Mouse (Mus musculus) MEL (cell line): ENCODE results near the gene Snapc4. TPM values are rescaled to one million over a fixed set of nuclear protein-coding genes. Genes with fewer than 3 reads are reported as not detected.
A peak's percentile ranks its signal among the peaks of the same experiment; 100 is the strongest.

Source experiments
- DNase-seq: peaks from one replicate; pipeline ENCODE4 v3.0.0; 2011; ENCODE audit warnings: low read depth, low spot score
- H3K27ac ChIP-seq: 2 replicates; pipeline ENCODE4 v1.5.1; 2012; ENCODE audit warnings: low read depth, mild to moderate bottlenecking, control low read depth, low read length, moderate library complexity; ENCODE audit not compliant: control insufficient read depth
- H3K27me3 ChIP-seq, 2 experiments: fragments of 150-350 bp in 1 of 2; sonication (generic) in 1 of 2; 2 replicates each; pipeline ENCODE4 v1.6.1; 2012; ENCODE audit warnings: low read length in 2 of 2, mild to moderate bottlenecking in 2 of 2, improper control_type of control experiment in 1 of 2, moderate library complexity in 1 of 2; ENCODE audit not compliant: insufficient read depth in 2 of 2, control insufficient read depth in 1 of 2
- H3K36me3 ChIP-seq, 2 experiments: 2 replicates each; pipeline ENCODE4 v1.6.1; 2012 to 2014; ENCODE audit warnings: low read length in 2 of 2, improper control_type of control experiment in 1 of 2, inconsistent platforms in 1 of 2, mild to moderate bottlenecking in 1 of 2; ENCODE audit not compliant: insufficient read depth in 2 of 2, control insufficient read depth in 1 of 2
- H3K4me1 ChIP-seq, 2 experiments: fragments of 150-350 bp in 1 of 2; sonication (generic) in 1 of 2; 2 replicates each; pipeline ENCODE4 v1.6.1; 2012; ENCODE audit warnings: low read length in 2 of 2, improper control_type of control experiment in 1 of 2, mild to moderate bottlenecking in 1 of 2; ENCODE audit not compliant: insufficient read depth in 2 of 2, control insufficient read depth in 1 of 2
- H3K4me3 ChIP-seq, 2 experiments: fragments of 150-350 bp in 1 of 2; sonication (generic) in 1 of 2; 2 replicates each; pipeline ENCODE4 v1.5.1; 2012; ENCODE audit warnings: low read depth in 2 of 2, low read length in 2 of 2, mild to moderate bottlenecking in 2 of 2, moderate library complexity in 2 of 2, control low read depth in 1 of 2, improper control_type of control experiment in 1 of 2; ENCODE audit not compliant: control insufficient read depth in 1 of 2, insufficient read depth in 1 of 2
- H3K79me2 ChIP-seq: 2 replicates; pipeline ENCODE4 v1.6.1; 2012; ENCODE audit warnings: mild to moderate bottlenecking, low read length, moderate library complexity; ENCODE audit not compliant: control insufficient read depth, poor library complexity, insufficient read depth
- H3K9ac ChIP-seq: 2 replicates; pipeline ENCODE4 v1.6.1; 2012; ENCODE audit warnings: low read depth, mild to moderate bottlenecking, control low read depth, low read length, moderate library complexity; ENCODE audit not compliant: control insufficient read depth, poor library complexity, severe bottlenecking
- H3K9me3 ChIP-seq: fragments of 150-350 bp; sonication (generic); replicated peaks from 2 replicates; pipeline ENCODE4 v1.6.1; 2012; ENCODE audit warnings: mild to moderate bottlenecking, low read length, improper control_type of control experiment, moderate library complexity; ENCODE audit not compliant: insufficient read depth
- BHLHE40 ChIP-seq: IDR thresholded peaks from 2 replicates; pipeline ENCODE4 v1.6.1; 2012; ENCODE audit warnings: low read depth, mild to moderate bottlenecking, inconsistent platforms, low read length, improper control_type of control experiment, borderline replicate concordance
- CHD1 ChIP-seq: IDR thresholded peaks from 2 replicates; pipeline ENCODE4 v1.6.1; 2012; ENCODE audit warnings: low read depth, mild to moderate bottlenecking, inconsistent platforms, low read length, improper control_type of control experiment
- CTCF ChIP-seq, 3 experiments: IDR thresholded peaks in 2 of 3; conservative IDR thresholded peaks in 1 of 3; 2 replicates each; pipeline ENCODE4 v1.5.1; 2011 to 2012; ENCODE audit warnings: low read length in 3 of 3, low read depth in 2 of 3, mild to moderate bottlenecking in 2 of 3, improper control_type of control experiment in 1 of 3, inconsistent platforms in 1 of 3, mixed read lengths in 1 of 3, moderate library complexity in 1 of 3; ENCODE audit not compliant: control insufficient read depth in 1 of 3, insufficient read depth in 1 of 3, poor library complexity in 1 of 3, severe bottlenecking in 1 of 3
- E2F4 ChIP-seq: IDR thresholded peaks from 2 replicates; pipeline ENCODE4 v1.6.1; 2011; ENCODE audit warnings: low read depth, low read length, improper control_type of control experiment, borderline replicate concordance
- ELF1 ChIP-seq: IDR thresholded peaks from 2 replicates; pipeline ENCODE4 v1.6.1; 2014; ENCODE audit warnings: low read depth, mild to moderate bottlenecking, inconsistent platforms, low read length, improper control_type of control experiment, moderate library complexity
- EP300 ChIP-seq, 2 experiments: IDR thresholded peaks; 2 replicates each; pipeline ENCODE4 v1.6.1; 2011; ENCODE audit warnings: improper control_type of control experiment in 2 of 2, low read length in 2 of 2, low read depth in 1 of 2, mild to moderate bottlenecking in 1 of 2
- ETS1 ChIP-seq: IDR thresholded peaks from 2 replicates; pipeline ENCODE4 v1.6.1; 2012; ENCODE audit warnings: low read depth, mild to moderate bottlenecking, inconsistent platforms, low read length, improper control_type of control experiment, moderate library complexity
- GABPA ChIP-seq: IDR thresholded peaks from 2 replicates; pipeline ENCODE4 v1.6.1; 2012; ENCODE audit warnings: low read depth, mild to moderate bottlenecking, inconsistent platforms, low read length, improper control_type of control experiment, moderate library complexity
- GATA1 ChIP-seq: IDR thresholded peaks from 2 replicates; pipeline ENCODE4 v1.6.1; 2011; ENCODE audit warnings: low read depth, low read length, improper control_type of control experiment
- HCFC1 ChIP-seq: IDR thresholded peaks from 2 replicates; pipeline ENCODE4 v1.6.1; 2012; ENCODE audit warnings: low read depth, mild to moderate bottlenecking, inconsistent platforms, low read length, improper control_type of control experiment, moderate library complexity
- JUND ChIP-seq: IDR thresholded peaks from 2 replicates; pipeline ENCODE4 v1.6.1; 2011; ENCODE audit warnings: low read depth, mild to moderate bottlenecking, improper control_type of control experiment, low read length
- KAT2A ChIP-seq: conservative IDR thresholded peaks from 2 replicates; pipeline ENCODE4 v1.6.1; 2012; ENCODE audit warnings: low read depth, low read length, improper control_type of control experiment, inconsistent platforms
- MAFK ChIP-seq: IDR thresholded peaks from 2 replicates; pipeline ENCODE4 v1.6.1; 2011; ENCODE audit warnings: low read depth, mild to moderate bottlenecking, low read length, improper control_type of control experiment, borderline replicate concordance
- MAX ChIP-seq: IDR thresholded peaks from 2 replicates; pipeline ENCODE4 v1.6.1; 2011; ENCODE audit warnings: low read length, improper control_type of control experiment
- MAZ ChIP-seq: IDR thresholded peaks from 2 replicates; pipeline ENCODE4 v1.6.1; 2012; ENCODE audit warnings: low read depth, mild to moderate bottlenecking, inconsistent platforms, low read length, improper control_type of control experiment
- MEF2A ChIP-seq: IDR thresholded peaks from 2 replicates; pipeline ENCODE4 v1.6.1; 2014; ENCODE audit warnings: low read depth, mild to moderate bottlenecking, inconsistent platforms, low read length, improper control_type of control experiment; ENCODE audit not compliant: poor library complexity, insufficient replicate concordance, severe bottlenecking; ENCODE audit errors: extremely low read depth
- MXI1 ChIP-seq: IDR thresholded peaks from 2 replicates; pipeline ENCODE4 v1.6.1; 2011; ENCODE audit warnings: mild to moderate bottlenecking, low read depth, low read length, improper control_type of control experiment
- MYB ChIP-seq: IDR thresholded peaks from 2 replicates; pipeline ENCODE4 v1.6.1; 2011; ENCODE audit warnings: mild to moderate bottlenecking, low read depth, low read length, improper control_type of control experiment
- MYC ChIP-seq: IDR thresholded peaks from 2 replicates; pipeline ENCODE4 v1.6.1; 2011; ENCODE audit warnings: low read depth, mild to moderate bottlenecking, low read length, improper control_type of control experiment, moderate library complexity
- NRF1 ChIP-seq: IDR thresholded peaks from 2 replicates; pipeline ENCODE4 v1.6.1; 2014; ENCODE audit warnings: low read depth, mild to moderate bottlenecking, inconsistent platforms, low read length, improper control_type of control experiment, moderate library complexity; ENCODE audit not compliant: poor library complexity, insufficient read depth, severe bottlenecking
- POLR2A ChIP-seq, 2 experiments: IDR thresholded peaks; 2 replicates each; pipeline ENCODE4 v1.6.1; 2011 to 2012; ENCODE audit warnings: low read length in 2 of 2, mild to moderate bottlenecking in 2 of 2, control low read depth in 1 of 2, improper control_type of control experiment in 1 of 2, low read depth in 1 of 2, moderate library complexity in 1 of 2; ENCODE audit not compliant: control insufficient read depth in 1 of 2, insufficient read depth in 1 of 2, poor library complexity in 1 of 2
- POLR2AphosphoS2 ChIP-seq: IDR thresholded peaks from 2 replicates; pipeline ENCODE4 v1.6.1; 2011; ENCODE audit warnings: low read length, improper control_type of control experiment
- POLR2AphosphoS5 ChIP-seq: IDR thresholded peaks from 2 replicates; pipeline ENCODE4 v1.6.1; 2012; ENCODE audit warnings: low read depth, borderline replicate concordance, mild to moderate bottlenecking, inconsistent platforms, low read length, moderate library complexity, mixed read lengths
- RAD21 ChIP-seq: IDR thresholded peaks from 2 replicates; pipeline ENCODE4 v1.6.1; 2011; ENCODE audit warnings: mild to moderate bottlenecking, low read depth, low read length, improper control_type of control experiment
- SIN3A ChIP-seq: IDR thresholded peaks from 2 replicates; pipeline ENCODE4 v1.6.1; 2012; ENCODE audit warnings: low read length, improper control_type of control experiment, inconsistent platforms
- SMC3 ChIP-seq: IDR thresholded peaks from 2 replicates; pipeline ENCODE4 v1.6.1; 2011; ENCODE audit warnings: low read depth, low read length, improper control_type of control experiment
- TAL1 ChIP-seq: IDR thresholded peaks from 2 replicates; pipeline ENCODE4 v1.6.1; 2012; ENCODE audit warnings: mild to moderate bottlenecking, inconsistent platforms, low read length, moderate library complexity, mixed read lengths
- TBP ChIP-seq: IDR thresholded peaks from 2 replicates; pipeline ENCODE4 v1.8.0; 2011; ENCODE audit warnings: low read depth, low read length, improper control_type of control experiment
- TCF12 ChIP-seq: IDR thresholded peaks from 2 replicates; pipeline ENCODE4 v1.6.1; 2014; ENCODE audit warnings: low read depth, mild to moderate bottlenecking, inconsistent platforms, low read length, improper control_type of control experiment, moderate library complexity
- UBTF ChIP-seq: IDR thresholded peaks from 2 replicates; pipeline ENCODE4 v1.6.1; 2012; ENCODE audit warnings: low read depth, mild to moderate bottlenecking, inconsistent platforms, low read length, improper control_type of control experiment, moderate library complexity, borderline replicate concordance; ENCODE audit not compliant: insufficient read depth
- USF1 ChIP-seq: IDR thresholded peaks from 2 replicates; pipeline ENCODE4 v1.6.1; 2014; ENCODE audit warnings: low read depth, mild to moderate bottlenecking, inconsistent platforms, low read length, improper control_type of control experiment, moderate library complexity
- USF2 ChIP-seq, 2 experiments: IDR thresholded peaks; 2 replicates each; pipeline ENCODE4 v1.6.1; 2011 to 2012; ENCODE audit warnings: improper control_type of control experiment in 2 of 2, low read length in 2 of 2, borderline replicate concordance in 1 of 2, inconsistent platforms in 1 of 2, low read depth in 1 of 2, mild to moderate bottlenecking in 1 of 2; ENCODE audit not compliant: insufficient read depth in 1 of 2
- ZC3H11A ChIP-seq: IDR thresholded peaks from 2 replicates; pipeline ENCODE4 v1.6.1; 2012; ENCODE audit warnings: low read depth, mild to moderate bottlenecking, inconsistent platforms, low read length, improper control_type of control experiment
- ZKSCAN1 ChIP-seq: IDR thresholded peaks from 2 replicates; pipeline ENCODE4 v1.6.1; 2012; ENCODE audit warnings: low read depth, mild to moderate bottlenecking, inconsistent platforms, low read length, improper control_type of control experiment, moderate library complexity
- ZMIZ1 ChIP-seq: IDR thresholded peaks from 2 replicates; pipeline ENCODE4 v1.6.1; 2012; ENCODE audit warnings: low read depth, mild to moderate bottlenecking, inconsistent platforms, low read length, improper control_type of control experiment, moderate library complexity
- ZNF384 ChIP-seq: IDR thresholded peaks from 2 replicates; pipeline ENCODE4 v1.6.1; 2012; ENCODE audit warnings: low read depth, mild to moderate bottlenecking, inconsistent platforms, low read length, improper control_type of control experiment
- polyA plus RNA-seq, 2 experiments: library from polyadenylated mRNA; stranded (reverse) in 1 of 2; unstranded in 1 of 2; fragments of >175 nt in 1 of 2; fragments of >200 nt in 1 of 2; gene quantifications; 2 replicates each; pipeline versions ENCODE4 v1.2.1 to v1.2.4; 2012; ENCODE audit warnings: low replicate concordance in 2 of 2, low read depth in 1 of 2; ENCODE audit not compliant: insufficient read length in 2 of 2, insufficient read depth in 1 of 2, missing spikeins in 1 of 2
- total RNA-seq: library from RNA; depleted of rRNA; stranded (reverse); fragments of 300-350 nt; gene quantifications from 2 replicates; pipeline ENCODE4 v1.2.3, GENCODE M21; 2012

Gene Snapc4
- total and polyA plus RNA-seq, 3 experiments, result 49.3 to 57.6 TPM; not detected in 1

GRCm38 (mm10) chr2:26389154-26389690, 8.8 kb upstream of the Snapc4 start, which contains the start of the genes Entr1 and Pmpca:
Gene Entr1, minus strand, starts transcription at chr2:26389316.
Gene Pmpca, plus strand, starts transcription at chr2:26389339.
- Histone ChIP-seq H3K27me3 (no peaks in the 10 kb centered on the region), H3K36me3 (peaks cover 7 to 12% of the 10 kb centered on the region in 2 experiments), H3K4me1 (peaks cover 0 to 11% of the 10 kb centered on the region in 2 experiments; a peak in 3 of 4 replicates), H3K9me3 (no peaks in the 10 kb centered on the region), H3K9ac (peak within 1 kb of the TSS; percentile 85), H3K79me2 (peaks cover 31% of the 10 kb centered on the region), H3K27ac (peak within 1 kb of the TSS; percentile 34; the same call in 1 of the 2 replicates), H3K4me3 (peak within 1 kb of the TSS; percentile 75 to 93)
- peak; percentile 87 for DNase-seq
- TF ChIP-seq ZKSCAN1 (no peak), TBP (0 out of 2 replicates have a peak, but pooled peaks have one; percentile 13), POLR2AphosphoS2 (peak; percentile 90), MYC (0 out of 2 replicates have a peak, but pooled peaks have one; percentile 14), MYB (no peak), ZC3H11A (no peak), USF2 (IDR thresholded peaks at IDR 0.05; ENCODE audit: borderline replicate concordance in 1 of 2, insufficient read depth in 1 of 2, low read depth in 1 of 2, low read length in 2 of 2) (no peak), GABPA (no peak), MAX (no peak; the same call in 1 of the 2 replicates), CTCF (IDR thresholded peaks at IDR 0.05 in 2 of 3, conservative IDR thresholded peaks at IDR 0.05 in 1 of 3; ENCODE audit: control insufficient read depth in 1 of 3, insufficient read depth in 1 of 3, low read depth in 2 of 3, low read length in 3 of 3, poor library complexity in 1 of 3, severe bottlenecking in 1 of 3) (no peak), UBTF (no peak), ZMIZ1 (peak; percentile 57; the same call in 1 of the 2 replicates), HCFC1 (peak; percentile 87), NRF1 (peak; percentile 72), POLR2A (IDR thresholded peaks at IDR 0.05; ENCODE audit: control insufficient read depth in 1 of 2, insufficient read depth in 1 of 2, low read depth in 1 of 2, low read length in 2 of 2, poor library complexity in 1 of 2) (peak; percentile 94 to 97), USF1 (no peak), MAZ (peak; percentile 59; the same call in 1 of the 2 replicates), ZNF384 (no peak), BHLHE40 (no peak), TCF12 (peak; percentile 66), E2F4 (no peak), ETS1 (0 out of 2 replicates have a peak, but pooled peaks have one; percentile 17), MEF2A (0 out of 2 replicates have a peak, but pooled peaks have one; percentile 17), ELF1 (peak; percentile 87), GATA1 (no peak), SIN3A (peak; percentile 82), EP300 (IDR thresholded peaks at IDR 0.05; ENCODE audit: low read depth in 1 of 2, low read length in 2 of 2) (no peak), KAT2A (no peak; the same call in 1 of the 2 replicates), MAFK (no peak), POLR2AphosphoS5 (no peak), CHD1 (no peak), JUND (no peak), RAD21 (no peak), TAL1 (no peak), MXI1 (peak; percentile 84), SMC3 (no peak)
